Mouse (Mus musculus) bone marrow macrophage, adult 2 months (primary cell): ENCODE measurements at regions not wholly inside any gene's neighbourhood (a gene's known extent, or its start where the extent isn't known, plus 50 kb on each side); places are given as distances from the start of the nearest gene placed in this dataset.

ENCODE experiments used
- H3K27ac ChIP-seq: 2 replicates; pipeline ENCODE4 v1.5.1; 2012; ENCODE audit warnings: low read depth, low read length; ENCODE audit not compliant: insufficient read depth
- H3K4me1 ChIP-seq: 2 replicates; pipeline ENCODE4 v1.6.1; 2012; ENCODE audit warnings: low read length; ENCODE audit not compliant: control insufficient read depth, insufficient read depth
- H3K4me3 ChIP-seq: 2 replicates; pipeline ENCODE4 v1.5.1; 2012; ENCODE audit warnings: mild to moderate bottlenecking, low read length, moderate library complexity; ENCODE audit not compliant: insufficient read depth
- CTCF ChIP-seq: IDR thresholded peaks from 2 replicates; pipeline ENCODE4 v1.5.1; 2012; ENCODE audit warnings: low read depth, mild to moderate bottlenecking, low read length, moderate library complexity
- POLR2A ChIP-seq: IDR thresholded peaks from 2 replicates; pipeline ENCODE4 v1.6.1; 2012; ENCODE audit warnings: mild to moderate bottlenecking, low read depth, low read length, borderline replicate concordance

- no peak overlapping the region for H3K27ac ChIP-seq
- no peak overlapping the region for H3K4me3 ChIP-seq
- no peak for TF ChIP-seq POLR2A
- no peak for TF ChIP-seq CTCF
- H3K4me1 ChIP-seq, result no peaks in the 10 kb centered on the region
Observed at GRCm38 (mm10) chr5:132594796-132595195, 51.7 kb upstream of the Auts2 start.
